19 mouse cellular contexts compared by ENCODE assay signal in genomic region chr14:45611654-45612053, GRCm38 (mm10). TPM values are rescaled to one million over a fixed set of nuclear protein-coding genes. Genes with fewer than 3 reads are reported as not detected.
A peak's percentile ranks its signal among the peaks of the same experiment; 100 is the strongest.
DNase-seq lines count a peak whose midpoint lies in the region; ATAC-seq and TF ChIP-seq lines count a peak whose summit lies in the region.
"Had no signal": no experiment of that assay in that cellular context is flagged by ENCODE, and none has a peak within 500 bp of the region (broad histone marks: within the 10 kb centered on the region; RNA-seq: fewer than 3 reads in every experiment).

No protein-coding gene starts in this region.

- no peaks in the 10 kb centered on the region for H3K4me1 ChIP-seq in hindbrain, postnatal 0 days (ENCODE audit: insufficient read depth, low read length)
- no peaks in the 10 kb centered on the region for H3K4me1 ChIP-seq in hindbrain, embryonic 16.5 days (ENCODE audit: control insufficient read depth, insufficient read depth, low read depth, low read length)
- H3K4me1 ChIP-seq in lung, embryonic 14.5 days (ENCODE audit: insufficient read depth), result no peaks in the 10 kb centered on the region
- no peaks in the 10 kb centered on the region for H3K4me1 ChIP-seq in E14TG2a.4 (replicated peaks; ENCODE audit: low read depth, low read length)
- H3K4me1 ChIP-seq in midbrain, embryonic 16.5 days (ENCODE audit: control insufficient read depth, insufficient read depth, low read length), result no peaks in the 10 kb centered on the region
- H3K4me1 ChIP-seq: limb, embryonic 12.5 days; neural tube, embryonic 13.5 days had no signal

- WGBS in hindbrain, postnatal 0 days, result 91% methylated on average over 7 of the region's 7 CpGs
- WGBS in hindbrain, embryonic 16.5 days, result 89% methylated on average over 7 of the region's 7 CpGs
- WGBS in lung, embryonic 14.5 days, result 81% methylated on average over 7 of the region's 7 CpGs
- 92% methylated on average over 7 of the region's 7 CpGs for WGBS in midbrain, embryonic 16.5 days

- no peak for ATAC-seq in hindbrain, postnatal 0 days
- ATAC-seq in hindbrain, embryonic 16.5 days, result no peak
- ATAC-seq in lung, embryonic 14.5 days (ENCODE audit: insufficient read depth), result no peak
- peak; percentile 60; the same call in 1 of the 2 replicates for ATAC-seq in common myeloid progenitor, adult 5-6 weeks (replicated peaks; ENCODE audit: low read depth, poor library complexity, severe bottlenecking)
- ATAC-seq in midbrain, embryonic 16.5 days, result no peak
- ATAC-seq: activated CD4-positive, CD25-positive, alpha-beta regulatory T cell, adult 4 months; inflammation-experienced regulatory T-cells, adult 6 months had no signal

- H3K9me3 ChIP-seq in hindbrain, postnatal 0 days (ENCODE audit: low read length), result no peaks in the 10 kb centered on the region
- H3K9me3 ChIP-seq in hindbrain, embryonic 16.5 days (ENCODE audit: control insufficient read depth, low read length), result no peaks in the 10 kb centered on the region
- no peaks in the 10 kb centered on the region for H3K9me3 ChIP-seq in lung, embryonic 14.5 days (ENCODE audit: low read depth, low read length)
- H3K9me3 ChIP-seq in E14TG2a.4 (ENCODE audit: low read length), result no peaks in the 10 kb centered on the region
- no peaks in the 10 kb centered on the region for H3K9me3 ChIP-seq in midbrain, embryonic 16.5 days (replicated peaks; ENCODE audit: control insufficient read depth, low read length, poor library complexity, severe bottlenecking)
- H3K9me3 ChIP-seq: limb, embryonic 12.5 days; neural tube, embryonic 13.5 days had no signal

- no peak overlapping the region for H3K27ac ChIP-seq in hindbrain, postnatal 0 days
- H3K27ac ChIP-seq in hindbrain, embryonic 16.5 days (ENCODE audit: low read depth, low read length), result no peak overlapping the region
- no peak overlapping the region for H3K27ac ChIP-seq in lung, embryonic 14.5 days (ENCODE audit: low read depth)
- H3K27ac ChIP-seq in midbrain, embryonic 16.5 days (ENCODE audit: low read length), result no peak overlapping the region
- H3K27ac ChIP-seq: limb, embryonic 12.5 days; neural tube, embryonic 13.5 days had no signal

- peak; percentile 57 for TF ChIP-seq CTCF in hindbrain, postnatal 0 days (IDR thresholded peaks at IDR 0.05; ENCODE audit: low read depth)
- TF ChIP-seq CTCF in lung, embryonic 14.5 days (IDR thresholded peaks at IDR 0.05; ENCODE audit: low read depth), result peak; percentile 24
- peak; percentile 6; the same call in 1 of the 2 replicates for TF ChIP-seq CTCF in E14TG2a.4 (conservative IDR thresholded peaks at IDR 0.05; ENCODE audit: low read length)

- no peak overlapping the region for H3K4me2 ChIP-seq in hindbrain, postnatal 0 days (ENCODE audit: low read depth, low read length)
- H3K4me2 ChIP-seq in hindbrain, embryonic 16.5 days (ENCODE audit: low read length), result no peak overlapping the region
- no peak overlapping the region for H3K4me2 ChIP-seq in lung, embryonic 14.5 days
- no peak overlapping the region for H3K4me2 ChIP-seq in midbrain, embryonic 16.5 days (ENCODE audit: low read length)
- H3K4me2 ChIP-seq: heart, embryonic 11.5 days; limb, embryonic 12.5 days; neural tube, embryonic 13.5 days had no signal

- no peak overlapping the region for H3K9ac ChIP-seq in hindbrain, postnatal 0 days (replicated peaks; ENCODE audit: low read length)
- no peak overlapping the region for H3K9ac ChIP-seq in hindbrain, embryonic 16.5 days (ENCODE audit: low read depth, low read length)
- H3K9ac ChIP-seq in lung, embryonic 14.5 days, result no peak overlapping the region
- H3K9ac ChIP-seq in midbrain, embryonic 16.5 days (ENCODE audit: low read depth, low read length), result no peak overlapping the region
- H3K9ac ChIP-seq: limb, embryonic 12.5 days; neural tube, embryonic 13.5 days had no signal

- H3K4me3 ChIP-seq in hindbrain, postnatal 0 days (ENCODE audit: low read length), result no peak overlapping the region
- no peak overlapping the region for H3K4me3 ChIP-seq in hindbrain, embryonic 16.5 days (ENCODE audit: low read length)
- H3K4me3 ChIP-seq in lung, embryonic 14.5 days (ENCODE audit: low read depth, low read length), result no peak overlapping the region
- H3K4me3 ChIP-seq in E14TG2a.4 (replicated peaks; ENCODE audit: low read length), result no peak overlapping the region
- no peak overlapping the region for H3K4me3 ChIP-seq in midbrain, embryonic 16.5 days (ENCODE audit: low read depth, low read length)
- H3K4me3 ChIP-seq: limb, embryonic 12.5 days; neural tube, embryonic 13.5 days had no signal

- no peaks in the 10 kb centered on the region for H3K27me3 ChIP-seq in hindbrain, postnatal 0 days (ENCODE audit: insufficient read depth, low read length)
- H3K27me3 ChIP-seq in hindbrain, embryonic 16.5 days (replicated peaks; ENCODE audit: control insufficient read depth, insufficient read depth, low read length), result no peaks in the 10 kb centered on the region
- no peaks in the 10 kb centered on the region for H3K27me3 ChIP-seq in lung, embryonic 14.5 days (ENCODE audit: insufficient read depth, low read length)
- H3K27me3 ChIP-seq in E14TG2a.4 (ENCODE audit: insufficient read depth, low read length), result no peaks in the 10 kb centered on the region
- no peaks in the 10 kb centered on the region for H3K27me3 ChIP-seq in midbrain, embryonic 16.5 days (ENCODE audit: control insufficient read depth, insufficient read depth, low read depth, low read length)
- H3K27me3 ChIP-seq: limb, embryonic 12.5 days; neural tube, embryonic 13.5 days had no signal

- peak; percentile 30 for DNase-seq in hindbrain, postnatal 0 days (ENCODE audit: low spot score)
- DNase-seq in lung, embryonic 14.5 days, result no peak
- DNase-seq in lung, postnatal 10 days, result no peak
- DNase-seq in cerebellum, adult 11 months, result no peak
- DNase-seq: cerebellum, postnatal 14 days; gastrocnemius, postnatal 14 days; heart, postnatal 4 days; kidney, postnatal 36 days; lung, adult 18-20 months; thymus, postnatal 36 days had no signal

- H3K36me3 ChIP-seq in hindbrain, postnatal 0 days (ENCODE audit: insufficient read depth, low read length), result peaks cover 54% of the 10 kb centered on the region
- H3K36me3 ChIP-seq in hindbrain, embryonic 16.5 days (ENCODE audit: control insufficient read depth, insufficient read depth, low read length), result peaks cover 40% of the 10 kb centered on the region
- peaks cover 28% of the 10 kb centered on the region; the same call in 1 of the 2 replicates for H3K36me3 ChIP-seq in lung, embryonic 14.5 days (ENCODE audit: insufficient read depth)
- peaks cover 51% of the 10 kb centered on the region for H3K36me3 ChIP-seq in E14TG2a.4 (ENCODE audit: insufficient read depth, low read length)
- peaks cover 35% of the 10 kb centered on the region for H3K36me3 ChIP-seq in midbrain, embryonic 16.5 days (ENCODE audit: control insufficient read depth, insufficient read depth, low read length)

RNA-seq across cellular contexts. Expression of gene Ddhd1, which starts 46.3 kb away (rescaled TPM):
- total RNA-seq in hindbrain, postnatal 0 days (2014; rRNA removed), result 53.0 and 64.2 TPM in 2 replicates
- 15.0 and 17.2 TPM in 2 replicates for polyA plus RNA-seq in hindbrain, postnatal 0 days (2015; fragmentation: Nextera tagmentation; extraction: Ambion mirVana)
- 17.8 and 18.6 TPM in 2 replicates for polyA plus RNA-seq in hindbrain, embryonic 16.5 days (2015; fragmentation: Nextera tagmentation; extraction: Ambion mirVana)
- polyA plus RNA-seq in lung, embryonic 14.5 days (2014; fragmentation: Nextera tagmentation; extraction: Ambion mirVana), result 7.2 and 8.5 TPM in 2 replicates
- 25.5 and 29.4 TPM in 2 replicates for total RNA-seq in common myeloid progenitor, adult 5-6 weeks (2017)
- 16.2 and 18.5 TPM in 2 replicates for polyA plus RNA-seq in midbrain, embryonic 16.5 days (2015; fragmentation: Nextera tagmentation; extraction: Ambion mirVana)

Comparison
In these comparisons a context has a peak if more than half of its experiments do, and no peak if none do; other contexts are left out.
1. CTCF ChIP-seq: peak in every context shown above with its lines; median percentile 57 in hindbrain, postnatal 0 days; 24 in lung, embryonic 14.5 days; 6 in E14TG2a.4.